Mouse (Mus musculus) bone marrow, adult 2 months (tissue): Measurements from ENCODE around the gene Grip1.

Experiments
- CTCF ChIP-seq: fragments of 200-500 bp; IDR thresholded peaks from 2 replicates; pipeline ENCODE4 v1.5.1; 2011; ENCODE audit warnings: low read length, control low read depth; ENCODE audit not compliant: control insufficient read depth, insufficient read depth
- POLR2A ChIP-seq: fragments of 200-500 bp; IDR thresholded peaks from 2 replicates; pipeline ENCODE4 v1.6.1; 2011; ENCODE audit warnings: low read depth, mild to moderate bottlenecking, control low read depth, low read length, borderline replicate concordance; ENCODE audit not compliant: control insufficient read depth

GRCm38 (mm10) chr10:119802421-119802820 lies 348.8 kb downstream of the Grip1 start:
- TF ChIP-seq POLR2A (no peak), CTCF (no peak)
